Mouse (Mus musculus): ENCODE measurements around the gene Nubp1. TPM values are rescaled to one million over a fixed set of nuclear protein-coding genes. Genes with fewer than 3 reads are reported as not detected.

Nubp1 gene
- polyA plus RNA-seq, 2 experiments = 20.2 to 31.6 TPM

DNA sequence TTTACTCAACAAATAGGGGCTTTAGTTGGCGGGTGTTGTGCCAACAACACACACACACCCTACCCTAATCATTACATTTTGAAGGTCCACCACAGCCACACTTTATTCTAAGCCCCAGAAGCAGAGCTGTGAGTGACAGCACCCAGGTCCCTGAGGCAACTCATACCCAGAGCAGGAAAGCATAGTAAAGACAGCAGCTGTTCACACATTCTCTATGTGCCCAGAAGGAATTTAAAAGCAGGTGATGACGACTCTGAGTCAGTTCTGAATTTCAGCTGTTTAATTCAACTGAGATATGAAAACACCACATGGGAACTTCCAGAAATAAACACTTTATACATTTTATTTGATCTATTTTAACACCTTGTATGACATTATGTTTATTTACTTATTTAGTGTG is 32.2 kb upstream of the Nubp1 start:
- H3K4me3 ChIP-seq (ENCODE audit: insufficient read depth in 1 of 2, low read depth in 2 of 2, low read length in 2 of 2) = no peak overlapping the region
- TF ChIP-seq EP300 (IDR thresholded peaks at IDR 0.05; ENCODE audit: low read depth) = no peak
- TF ChIP-seq CTCF (IDR thresholded peaks at IDR 0.05; ENCODE audit: low read depth) = no peak
- H3K9ac ChIP-seq (replicated peaks) = no peak overlapping the region
- H3K9me3 ChIP-seq (ENCODE audit: control insufficient read depth, low read length) = no peaks in the 10 kb centered on the region
- DNase-seq (ENCODE audit: low read depth in 3 of 3, low spot score in 3 of 3) (no peak), ATAC-seq (ENCODE audit: insufficient read depth) (no peak)
- no peak overlapping the region for H3K27ac ChIP-seq
- no peaks in the 10 kb centered on the region for H3K27me3 ChIP-seq (ENCODE audit: control insufficient read depth, insufficient read depth, low read length)
- H3K4me2 ChIP-seq (ENCODE audit: low read depth) = no peak overlapping the region
- peaks cover 10 to 14% of the 10 kb centered on the region in 2 experiments for H3K4me1 ChIP-seq (replicated peaks; ENCODE audit: control insufficient read depth in 2 of 2, insufficient read depth in 2 of 2, low read length in 1 of 2)
- WGBS (ENCODE audit: insufficient replicate concordance) = 42% methylated on average over 2 of the region's 2 CpGs
- H3K36me3 ChIP-seq (replicated peaks; ENCODE audit: control insufficient read depth, insufficient read depth, low read depth) = no peaks in the 10 kb centered on the region

DNA sequence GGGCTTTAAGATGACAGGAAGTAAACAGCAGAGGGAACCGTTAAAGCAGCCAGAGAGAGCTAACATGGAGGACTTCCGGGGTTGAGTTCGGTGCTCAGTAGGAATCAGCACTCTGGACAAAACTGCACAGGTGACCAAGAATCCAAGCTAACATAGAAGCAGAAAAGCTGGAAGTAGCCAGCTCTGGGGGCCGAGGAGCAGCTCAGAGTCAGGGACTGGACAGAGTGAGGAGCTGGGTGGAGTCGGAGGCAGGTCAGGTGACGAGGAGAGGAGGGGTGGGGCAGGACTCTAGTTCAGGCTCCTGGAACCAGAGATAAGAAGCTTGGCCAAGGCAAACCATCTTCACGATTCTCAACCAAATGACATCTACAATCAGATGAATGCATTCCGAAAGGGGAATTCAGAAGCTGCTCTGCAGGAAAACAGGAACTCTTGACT is 27.7 kb upstream of the Nubp1 start:
- Histone ChIP-seq H3K27ac (peak overlapping the region; percentile 88), H3K9me3 (ENCODE audit: control insufficient read depth, low read length) (no peaks in the 10 kb centered on the region), H3K4me3 (ENCODE audit: insufficient read depth in 1 of 2, low read depth in 2 of 2, low read length in 2 of 2) (peak overlapping the region; percentile 37), H3K36me3 (replicated peaks; ENCODE audit: control insufficient read depth, insufficient read depth, low read depth) (no peaks in the 10 kb centered on the region), H3K4me2 (ENCODE audit: low read depth) (peak overlapping the region; percentile 85), H3K27me3 (ENCODE audit: control insufficient read depth, insufficient read depth, low read length) (no peaks in the 10 kb centered on the region), H3K9ac (replicated peaks) (peak overlapping the region; percentile 68), H3K4me1 (replicated peaks; ENCODE audit: control insufficient read depth in 2 of 2, insufficient read depth in 2 of 2, low read length in 1 of 2) (peaks cover 30 to 31% of the 10 kb centered on the region in 2 experiments)
- ATAC-seq (ENCODE audit: insufficient read depth) = peak; percentile 99
- DNase-seq (ENCODE audit: low read depth in 3 of 3, low spot score in 3 of 3) = peak; percentile 69 to 83 (median 74)
- TF ChIP-seq EP300 (IDR thresholded peaks at IDR 0.05; ENCODE audit: low read depth) (peak; percentile 53), CTCF (IDR thresholded peaks at IDR 0.05; ENCODE audit: low read depth) (no peak)
- 9% methylated on average over 8 of the region's 8 CpGs for WGBS (ENCODE audit: insufficient replicate concordance)

DNA sequence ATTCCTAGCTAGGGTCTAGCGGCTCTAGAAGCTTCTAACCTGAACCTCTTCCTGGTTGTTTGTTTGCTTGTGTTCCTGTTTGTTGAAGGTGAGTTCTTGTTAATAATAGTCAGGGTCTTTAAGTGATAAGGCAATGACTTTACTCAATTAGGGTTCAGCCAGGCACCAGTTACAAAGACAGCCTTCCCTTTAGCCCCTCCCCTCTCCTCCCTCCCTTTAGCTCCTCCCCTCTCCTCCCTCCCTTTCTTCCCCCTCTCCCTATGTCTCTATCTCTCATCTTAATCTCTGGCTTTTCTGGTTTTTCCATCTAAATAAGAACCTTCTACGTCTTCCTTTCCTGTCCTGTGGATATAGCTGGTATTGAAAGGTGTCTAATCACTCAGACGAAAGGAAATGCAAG is 27.2 kb upstream of the Nubp1 start:
- WGBS (ENCODE audit: insufficient replicate concordance) = 34% methylated on average over 3 of the region's 3 CpGs
- no peaks in the 10 kb centered on the region for H3K9me3 ChIP-seq (ENCODE audit: control insufficient read depth, low read length)
- H3K9ac ChIP-seq (replicated peaks) = peak overlapping the region; percentile 45
- peak; percentile 80 for ATAC-seq (ENCODE audit: insufficient read depth)
- peaks cover 30 to 31% of the 10 kb centered on the region in 2 experiments for H3K4me1 ChIP-seq (replicated peaks; ENCODE audit: control insufficient read depth in 2 of 2, insufficient read depth in 2 of 2, low read length in 1 of 2)
- H3K4me2 ChIP-seq (ENCODE audit: low read depth) = peak overlapping the region; percentile 85
- peak overlapping the region; percentile 37 for H3K4me3 ChIP-seq (ENCODE audit: insufficient read depth in 1 of 2, low read depth in 2 of 2, low read length in 2 of 2)
- H3K27ac ChIP-seq = peak overlapping the region; percentile 88
- TF ChIP-seq EP300 (IDR thresholded peaks at IDR 0.05; ENCODE audit: low read depth) (no peak), CTCF (IDR thresholded peaks at IDR 0.05; ENCODE audit: low read depth) (no peak)
- H3K27me3 ChIP-seq (ENCODE audit: control insufficient read depth, insufficient read depth, low read length) = no peaks in the 10 kb centered on the region
- peak in 2 of 3 experiments; percentile 20 to 31 for DNase-seq (ENCODE audit: low read depth in 3 of 3, low spot score in 3 of 3)
- H3K36me3 ChIP-seq (replicated peaks; ENCODE audit: control insufficient read depth, insufficient read depth, low read depth) = no peaks in the 10 kb centered on the region

DNA sequence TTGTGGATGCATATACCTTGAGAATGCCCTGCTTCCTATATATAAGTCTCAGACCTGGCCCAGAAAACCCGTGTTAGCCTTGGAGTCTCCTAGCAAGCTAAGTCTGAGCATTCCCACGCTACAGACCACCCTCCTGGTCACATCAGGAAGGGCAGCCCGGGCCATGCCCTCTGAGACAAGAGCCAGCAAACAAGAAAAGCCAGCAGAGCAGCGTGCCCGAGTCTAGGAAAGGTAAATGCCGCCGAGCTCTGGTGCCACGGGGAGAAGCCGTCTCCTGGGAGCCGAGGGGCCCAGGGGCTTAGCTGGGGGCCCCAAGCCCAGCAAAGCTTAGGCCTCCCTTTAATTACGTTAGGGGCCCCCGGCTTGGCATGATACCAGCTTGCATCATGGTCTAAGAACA is 26.5 kb upstream of the Nubp1 start:
- Histone ChIP-seq H3K4me3 (ENCODE audit: insufficient read depth in 1 of 2, low read depth in 2 of 2, low read length in 2 of 2) (no peak overlapping the region), H3K27ac (no peak overlapping the region), H3K4me2 (ENCODE audit: low read depth) (no peak overlapping the region), H3K9ac (replicated peaks) (no peak overlapping the region), H3K9me3 (ENCODE audit: control insufficient read depth, low read length) (no peaks in the 10 kb centered on the region), H3K36me3 (replicated peaks; ENCODE audit: control insufficient read depth, insufficient read depth, low read depth) (no peaks in the 10 kb centered on the region), H3K27me3 (ENCODE audit: control insufficient read depth, insufficient read depth, low read length) (no peaks in the 10 kb centered on the region), H3K4me1 (replicated peaks; ENCODE audit: control insufficient read depth in 2 of 2, insufficient read depth in 2 of 2, low read length in 1 of 2) (peaks cover 30 to 31% of the 10 kb centered on the region in 2 experiments)
- TF ChIP-seq EP300 (IDR thresholded peaks at IDR 0.05; ENCODE audit: low read depth) (no peak), CTCF (IDR thresholded peaks at IDR 0.05; ENCODE audit: low read depth) (no peak)
- ATAC-seq (ENCODE audit: insufficient read depth) (no peak), DNase-seq (ENCODE audit: low read depth in 3 of 3, low spot score in 3 of 3) (no peak)
- 74% methylated on average over 12 of the region's 12 CpGs for WGBS (ENCODE audit: insufficient replicate concordance)

DNA sequence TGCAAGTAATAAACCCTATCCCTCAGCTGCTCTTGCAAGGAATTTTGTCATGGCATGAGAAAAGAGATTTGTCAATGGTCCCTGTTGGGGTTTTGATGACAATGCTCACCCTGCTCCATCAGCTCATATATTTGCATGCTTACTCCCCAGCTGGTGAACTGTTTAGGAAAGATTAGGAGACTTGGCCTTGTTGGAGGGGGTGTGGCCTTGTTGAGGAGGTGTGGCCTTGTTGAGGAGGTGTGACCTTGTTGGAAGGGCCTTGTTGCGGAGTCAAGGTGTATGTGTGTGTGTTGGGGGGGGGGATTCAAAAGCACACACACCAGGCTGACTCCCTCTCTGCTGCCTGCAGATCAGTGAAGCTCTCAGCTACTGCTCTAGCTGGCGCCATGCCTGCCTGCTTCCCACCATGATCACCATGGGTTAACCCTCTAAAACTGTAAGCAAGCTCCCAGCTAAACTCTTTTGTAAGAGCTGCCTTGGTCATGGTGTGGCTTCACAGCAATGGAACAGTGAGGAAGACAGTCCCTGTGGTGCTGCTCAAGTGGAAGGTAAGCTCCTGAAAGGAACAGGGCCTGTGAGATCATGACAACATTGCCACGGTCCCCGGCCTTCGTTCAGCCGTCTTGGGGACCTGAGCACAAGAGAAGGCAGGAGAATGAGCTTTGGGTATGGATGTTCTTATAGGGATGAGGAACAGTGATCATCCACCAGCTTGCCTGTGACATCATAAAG is 22.9 kb upstream of the Nubp1 start:
- Histone ChIP-seq H3K9me3 (ENCODE audit: control insufficient read depth, low read length) (no peaks in the 10 kb centered on the region), H3K9ac (replicated peaks) (no peak overlapping the region), H3K36me3 (replicated peaks; ENCODE audit: control insufficient read depth, insufficient read depth, low read depth) (no peaks in the 10 kb centered on the region), H3K4me1 (replicated peaks; ENCODE audit: control insufficient read depth in 2 of 2, insufficient read depth in 2 of 2, low read length in 1 of 2) (peaks cover 22 to 26% of the 10 kb centered on the region in 2 experiments), H3K4me2 (ENCODE audit: low read depth) (no peak overlapping the region), H3K27ac (no peak overlapping the region), H3K4me3 (ENCODE audit: insufficient read depth in 1 of 2, low read depth in 2 of 2, low read length in 2 of 2) (no peak overlapping the region), H3K27me3 (ENCODE audit: control insufficient read depth, insufficient read depth, low read length) (no peaks in the 10 kb centered on the region)
- peak in 2 of 3 experiments; percentile 37 to 41 for DNase-seq (ENCODE audit: low read depth in 3 of 3, low spot score in 3 of 3)
- no peak for TF ChIP-seq EP300 (IDR thresholded peaks at IDR 0.05; ENCODE audit: low read depth)
- TF ChIP-seq CTCF (IDR thresholded peaks at IDR 0.05; ENCODE audit: low read depth) = no peak
- 80% methylated on average over 6 of the region's 6 CpGs for WGBS (ENCODE audit: insufficient replicate concordance)
- ATAC-seq (ENCODE audit: insufficient read depth) = no peak; the same call in 1 of the 2 replicates

All from liver, embryonic 14.5 days (tissue).